Mouse (Mus musculus) liver, embryonic 15.5 days (tissue): ENCODE results near the gene Zfyve9. TPM values are rescaled to one million over a fixed set of nuclear protein-coding genes. Genes with fewer than 3 reads are reported as not detected.

ENCODE experiments used
- ATAC-seq: fragments of 200-750 bp; cut with Nextera tagmentation; 2 replicates; pipeline ENCODE4 v1.8.0; 2017; ENCODE audit warnings: moderate number of reproducible peaks, mild to moderate bottlenecking, moderate library complexity; ENCODE audit not compliant: insufficient read depth
- H3K27ac ChIP-seq: fragments of 300-500 bp; sonication (generic); replicated peaks from 2 replicates; pipeline ENCODE4 v1.5.1; 2015; ENCODE audit warnings: mild to moderate bottlenecking, inconsistent platforms
- H3K27me3 ChIP-seq: fragments of 300-500 bp; sonication (generic); 2 replicates; pipeline ENCODE4 v1.6.1; 2015; ENCODE audit warnings: mild to moderate bottlenecking, inconsistent platforms
- H3K36me3 ChIP-seq: fragments of 300-500 bp; sonication (generic); replicated peaks from 2 replicates; pipeline ENCODE4 v1.6.1; 2015; ENCODE audit warnings: moderate library complexity, mild to moderate bottlenecking, inconsistent platforms
- H3K4me1 ChIP-seq: fragments of 300-500 bp; sonication (generic); replicated peaks from 2 replicates; pipeline ENCODE4 v1.6.1; 2015; ENCODE audit warnings: inconsistent platforms
- H3K4me2 ChIP-seq: fragments of 300-500 bp; sonication (generic); 2 replicates; pipeline ENCODE4 v1.6.1; 2015; ENCODE audit warnings: moderate library complexity, mild to moderate bottlenecking, inconsistent platforms
- H3K4me3 ChIP-seq: fragments of 300-500 bp; sonication (generic); replicated peaks from 2 replicates; pipeline ENCODE4 v1.5.1; 2015; ENCODE audit warnings: mild to moderate bottlenecking, inconsistent platforms
- H3K9ac ChIP-seq: fragments of 300-500 bp; sonication (generic); 2 replicates; pipeline ENCODE4 v1.6.1; 2015; ENCODE audit warnings: moderate library complexity, mild to moderate bottlenecking, inconsistent platforms
- H3K9me3 ChIP-seq: fragments of 300-500 bp; sonication (generic); replicated peaks from 2 replicates; pipeline ENCODE4 v1.6.1; 2016; ENCODE audit warnings: inconsistent platforms
- WGBS: fragments of 180-500 bp; shearing (Covaris S2); methylation state at CpG from one replicate; pipeline ENCODE4 v1.1.7; 2015; ENCODE audit warnings: mixed read lengths; ENCODE audit not compliant: insufficient replicate concordance; 5-methylcytosine and 5-hydroxymethylcytosine counted together
- polyA plus RNA-seq: library from polyadenylated mRNA; unstranded; fragments of >200 nt; fragmentation: Nextera tagmentation; extraction: Ambion mirVana; gene quantifications from 2 replicates; pipeline ENCODE4 v1.2.1, GENCODE M21; 2015

Gene Zfyve9
- polyA plus RNA-seq, 1 experiment from 2014 or later = 0.45 TPM

DNA sequence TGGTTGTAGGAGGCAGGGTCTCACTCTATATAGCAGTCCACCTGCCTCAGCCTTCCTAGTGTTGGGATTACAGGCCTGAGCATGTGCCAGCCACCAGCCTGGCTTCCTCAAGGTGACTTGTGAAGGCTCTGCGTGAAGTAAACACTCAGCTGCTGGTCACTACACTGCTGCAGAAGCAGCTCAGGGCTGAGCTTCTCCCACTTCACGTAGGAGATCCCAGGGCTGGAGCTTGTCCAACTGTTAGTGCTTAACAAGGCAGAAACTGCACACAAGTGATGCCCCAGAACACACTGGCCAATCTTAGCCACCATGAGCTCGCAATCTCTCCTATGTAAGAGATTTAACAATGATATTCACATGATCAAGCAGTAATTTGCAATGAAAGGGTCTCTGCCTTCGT is 145.9 kb downstream of the Zfyve9 start:
- Histone ChIP-seq H3K27ac (no peak overlapping the region), H3K4me1 (peaks cover 18% of the 10 kb centered on the region), H3K9ac (no peak overlapping the region), H3K36me3 (peaks cover 39% of the 10 kb centered on the region), H3K27me3 (no peaks in the 10 kb centered on the region), H3K9me3 (no peaks in the 10 kb centered on the region), H3K4me3 (no peak overlapping the region), H3K4me2 (no peak overlapping the region)
- 75% methylated on average over 4 of the region's 4 CpGs for whole genome bisulfite sequencing
- no peak for ATAC-seq

DNA sequence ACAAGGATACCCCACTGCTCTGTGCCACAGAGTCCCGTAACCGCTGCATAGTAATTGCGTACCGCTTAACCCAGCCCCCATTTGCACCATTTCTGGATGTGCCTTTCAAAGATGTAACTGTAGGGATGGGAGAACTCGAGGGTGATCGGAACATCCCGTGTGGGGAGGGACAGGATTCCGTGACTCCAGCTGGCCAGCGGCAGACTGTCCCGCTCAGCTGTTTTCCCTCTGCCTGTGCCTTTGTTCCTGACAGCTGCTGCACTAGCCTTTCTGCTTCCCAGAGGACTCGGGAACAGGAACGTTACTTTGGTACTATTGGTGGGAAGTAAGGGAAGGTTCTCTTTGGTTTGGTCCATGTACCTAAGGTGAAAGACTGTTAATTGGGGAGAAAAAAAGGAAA is 146.9 kb downstream of the Zfyve9 start:
- Histone ChIP-seq H3K27ac (no peak overlapping the region), H3K9ac (no peak overlapping the region), H3K27me3 (no peaks in the 10 kb centered on the region), H3K4me2 (no peak overlapping the region), H3K4me3 (no peak overlapping the region), H3K4me1 (peaks cover 8% of the 10 kb centered on the region), H3K36me3 (peaks cover 48% of the 10 kb centered on the region), H3K9me3 (no peaks in the 10 kb centered on the region)
- WGBS = 80% methylated on average over 12 of the region's 12 CpGs
- no peak for ATAC-seq

DNA sequence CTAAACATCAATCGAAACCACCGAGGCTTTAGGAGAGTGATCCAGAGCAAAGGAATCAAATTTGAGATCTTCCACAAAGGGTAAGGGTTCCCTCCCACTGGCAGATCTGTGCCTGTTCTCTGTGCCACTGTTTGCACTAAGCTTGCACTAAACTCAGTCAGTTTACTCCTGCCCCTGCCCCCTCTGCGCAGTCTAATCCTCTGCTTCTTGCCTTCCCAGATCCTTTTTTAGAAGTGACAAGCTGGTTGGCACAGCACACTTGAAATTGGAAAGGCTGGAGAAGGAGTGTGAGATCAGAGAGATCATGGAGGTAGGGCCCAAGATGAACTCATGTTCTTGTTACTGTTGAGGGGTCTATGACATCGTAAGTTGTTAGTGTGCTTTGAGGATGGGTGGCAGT is 149.0 kb downstream of the Zfyve9 start:
- H3K4me3 ChIP-seq = no peak overlapping the region
- no peak overlapping the region for H3K9ac ChIP-seq
- H3K36me3 ChIP-seq = peaks cover 62% of the 10 kb centered on the region
- H3K27me3 ChIP-seq = no peaks in the 10 kb centered on the region
- no peaks in the 10 kb centered on the region for H3K4me1 ChIP-seq
- WGBS = 75% methylated on average over 4 of the region's 4 CpGs
- no peak overlapping the region for H3K27ac ChIP-seq
- ATAC-seq = no peak
- H3K9me3 ChIP-seq = no peaks in the 10 kb centered on the region
- H3K4me2 ChIP-seq = no peak overlapping the region

DNA sequence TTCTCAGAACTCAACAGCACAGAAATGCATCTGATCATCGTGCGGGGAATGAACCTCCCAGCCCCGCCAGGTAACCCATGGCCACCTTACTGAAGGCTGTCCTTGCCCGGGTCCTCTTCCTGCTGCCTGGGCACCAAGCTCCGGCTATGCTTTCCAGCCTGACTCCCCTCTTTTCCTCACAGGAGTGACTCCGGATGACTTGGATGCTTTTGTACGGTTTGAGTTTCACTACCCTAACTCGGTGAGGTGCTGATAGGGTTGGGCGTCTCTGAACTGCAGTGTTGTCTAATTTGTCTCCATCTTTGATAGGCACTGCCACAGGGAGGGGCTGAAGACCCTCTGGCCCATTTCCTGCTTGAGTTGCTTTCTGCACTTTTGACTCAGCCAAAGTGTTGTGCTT is 150.5 kb downstream of the Zfyve9 start:
- WGBS = 77% methylated on average over 9 of the region's 9 CpGs
- H3K4me3 ChIP-seq = no peak overlapping the region
- H3K27me3 ChIP-seq = no peaks in the 10 kb centered on the region
- H3K36me3 ChIP-seq = peaks cover 76% of the 10 kb centered on the region
- ATAC-seq = no peak
- H3K4me1 ChIP-seq = no peaks in the 10 kb centered on the region
- no peak overlapping the region for H3K4me2 ChIP-seq
- H3K9ac ChIP-seq = no peak overlapping the region
- H3K27ac ChIP-seq = no peak overlapping the region
- no peaks in the 10 kb centered on the region for H3K9me3 ChIP-seq

DNA sequence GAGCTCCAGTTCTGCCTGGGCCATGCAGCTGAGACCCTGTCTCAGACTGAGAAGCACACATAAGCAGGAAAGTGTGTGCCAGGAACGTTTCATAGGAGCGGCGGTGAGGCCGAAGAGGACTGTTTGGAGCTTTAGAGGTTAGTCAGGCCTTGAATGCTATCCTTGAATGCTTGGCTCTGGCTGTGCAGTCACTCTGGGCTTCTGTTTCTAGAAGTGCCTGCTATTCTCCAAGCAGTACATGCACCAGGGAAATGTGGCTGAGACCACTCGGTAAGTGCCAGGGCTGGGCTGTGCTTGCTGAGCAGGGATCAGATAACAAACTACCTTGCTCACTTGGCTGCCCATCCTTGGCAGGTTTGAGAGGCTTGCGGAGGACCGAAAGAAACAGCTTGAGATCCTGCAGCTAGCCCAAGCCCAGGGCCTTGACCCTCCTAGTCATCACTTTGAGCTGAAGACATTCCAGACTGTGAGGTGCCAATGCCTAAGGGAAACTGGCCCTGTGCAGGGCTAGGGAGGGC is 151.2 kb downstream of the Zfyve9 start:
- WGBS = 79% methylated on average over 7 of the region's 7 CpGs
- H3K27me3 ChIP-seq = no peaks in the 10 kb centered on the region
- no peaks in the 10 kb centered on the region for H3K4me1 ChIP-seq
- no peak overlapping the region for H3K4me3 ChIP-seq
- H3K36me3 ChIP-seq = peaks cover 79% of the 10 kb centered on the region
- H3K4me2 ChIP-seq = no peak overlapping the region
- H3K9ac ChIP-seq = no peak overlapping the region
- no peak for ATAC-seq
- H3K9me3 ChIP-seq = no peaks in the 10 kb centered on the region
- no peak overlapping the region for H3K27ac ChIP-seq

DNA sequence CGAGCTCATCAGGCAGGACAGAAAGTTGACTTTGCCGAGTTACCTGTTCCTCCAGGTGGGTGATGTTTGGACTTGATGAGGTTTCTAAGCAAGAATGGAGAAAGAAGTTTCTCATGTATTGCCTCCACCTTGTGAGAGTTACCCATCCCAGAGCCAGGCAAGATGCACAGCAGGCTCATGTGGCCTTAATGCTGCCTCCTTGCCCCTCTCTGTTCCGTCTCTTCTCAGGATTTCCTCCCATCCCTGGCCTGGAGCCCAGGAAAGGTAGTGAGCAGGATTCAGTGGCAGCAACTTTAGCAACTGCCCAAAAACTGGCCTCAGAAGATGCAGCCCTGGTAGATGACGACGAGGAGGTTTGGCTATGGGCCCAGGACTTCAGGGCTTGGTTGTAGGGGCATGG is 153.5 kb downstream of the Zfyve9 start:
- Histone ChIP-seq H3K4me1 (no peaks in the 10 kb centered on the region), H3K4me3 (no peak overlapping the region), H3K9me3 (no peaks in the 10 kb centered on the region), H3K36me3 (peaks cover 64% of the 10 kb centered on the region), H3K4me2 (no peak overlapping the region), H3K27me3 (no peaks in the 10 kb centered on the region), H3K27ac (no peak overlapping the region), H3K9ac (no peak overlapping the region)
- WGBS = 70% methylated on average over 5 of the region's 5 CpGs
- ATAC-seq = no peak

DNA sequence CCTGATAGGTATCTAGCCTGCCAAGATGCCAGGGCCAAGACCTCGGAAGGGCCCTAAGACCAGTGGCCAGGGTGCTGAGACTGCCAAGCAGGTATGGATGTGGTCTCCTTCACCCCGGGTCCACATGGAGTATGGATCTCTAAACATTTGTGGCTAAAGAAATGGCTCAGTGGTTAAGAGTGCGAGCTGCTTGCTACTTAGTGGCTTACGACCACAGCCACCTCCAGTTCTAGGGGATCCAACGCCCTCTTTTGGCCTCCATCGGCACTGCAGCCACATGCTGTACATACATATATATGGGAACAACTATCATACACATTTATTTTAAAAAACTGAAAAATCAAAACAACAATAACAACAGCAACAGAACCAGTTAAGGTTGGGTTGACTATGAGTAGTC is 159.1 kb downstream of the Zfyve9 start:
- ATAC-seq = no peak
- WGBS = 87% methylated on average over 6 of the region's 6 CpGs
- no peak overlapping the region for H3K4me2 ChIP-seq

DNA sequence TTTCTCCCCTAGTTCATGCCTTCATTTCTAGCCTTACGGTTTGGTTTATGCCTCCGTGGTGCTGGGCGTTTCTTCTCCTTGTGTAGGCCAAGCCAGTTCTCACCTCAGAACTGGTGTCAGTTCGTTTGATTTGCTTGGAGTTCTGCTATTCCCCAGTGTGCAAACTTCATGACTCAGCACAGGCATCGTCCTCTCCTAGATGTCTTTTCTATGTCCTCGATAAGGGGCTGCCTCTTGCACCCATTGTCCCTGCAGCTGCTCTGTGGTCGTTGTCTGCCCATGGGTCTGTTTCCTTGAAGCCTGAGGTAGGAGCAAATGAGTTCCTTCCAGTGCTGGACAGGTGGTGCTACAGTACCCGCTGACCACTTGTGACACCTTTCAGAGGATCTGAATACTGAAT is 160.1 kb downstream of the Zfyve9 start:
- peak overlapping the region; percentile 86 for H3K27ac ChIP-seq
- peak overlapping the region; percentile 87 for H3K4me3 ChIP-seq
- H3K36me3 ChIP-seq = peaks cover 19% of the 10 kb centered on the region
- no peaks in the 10 kb centered on the region for H3K9me3 ChIP-seq
- H3K4me2 ChIP-seq = peak overlapping the region; percentile 93
- peak overlapping the region; percentile 84 for H3K9ac ChIP-seq
- WGBS = 12% methylated on average over 8 of the region's 8 CpGs
- peaks cover 26% of the 10 kb centered on the region for H3K4me1 ChIP-seq
- no peaks in the 10 kb centered on the region for H3K27me3 ChIP-seq
- no peak for ATAC-seq

More for the DNA sequence above, 159.1 kb downstream of the Zfyve9 start:
- no peak overlapping the region for H3K9ac ChIP-seq
- no peaks in the 10 kb centered on the region for H3K27me3 ChIP-seq
- no peaks in the 10 kb centered on the region for H3K9me3 ChIP-seq
- no peak overlapping the region for H3K27ac ChIP-seq
- H3K4me1 ChIP-seq = peaks cover 26% of the 10 kb centered on the region
- peaks cover 18% of the 10 kb centered on the region for H3K36me3 ChIP-seq
- H3K4me3 ChIP-seq = no peak overlapping the region

DNA sequence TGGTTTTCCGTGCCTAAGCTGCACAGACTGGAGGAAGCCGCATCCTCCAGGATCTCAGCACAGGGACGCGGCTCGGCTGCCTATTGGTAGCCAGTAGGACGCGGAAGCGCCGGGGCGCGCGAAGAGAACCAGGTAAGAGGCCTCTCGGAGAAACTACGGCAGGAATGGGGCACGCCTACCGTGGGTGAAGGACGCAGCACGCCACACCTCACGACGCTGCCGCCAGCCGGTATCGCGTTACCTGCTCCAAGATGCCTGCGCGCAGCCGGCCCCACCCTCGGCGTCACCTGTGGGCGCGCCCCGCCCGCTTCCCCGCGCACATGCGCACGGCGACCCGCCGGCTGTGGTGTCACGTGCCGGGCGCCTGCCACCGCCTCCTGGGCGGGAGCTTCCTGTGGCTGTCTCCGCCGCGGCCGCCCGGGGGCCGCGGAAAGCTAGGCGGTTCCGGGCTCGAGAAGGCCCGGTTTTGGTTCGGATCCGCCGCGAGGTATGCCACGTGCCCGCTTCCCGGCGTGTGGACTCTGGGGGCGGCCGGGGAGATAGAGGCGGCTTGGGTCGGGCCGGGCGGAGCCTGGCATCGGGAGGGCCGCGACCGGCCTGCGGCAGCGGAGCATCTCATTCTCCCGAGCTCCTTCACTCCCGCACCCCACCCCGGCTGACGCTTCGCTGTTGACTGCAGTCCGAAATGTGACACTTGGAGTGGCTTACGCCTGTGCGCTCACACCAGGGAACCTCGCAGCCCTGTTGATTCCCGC is 160.8 kb downstream of the Zfyve9 start, which contains the start of gene Cc2d1b:
Cc2d1b (plus strand) TSS at position 354 of the 755 bp plus-strand sequence.
- peaks cover 26% of the 10 kb centered on the region for H3K4me1 ChIP-seq
- H3K9ac ChIP-seq = peak within 1 kb of the TSS; percentile 84
- peak; percentile 94 for ATAC-seq
- H3K36me3 ChIP-seq = peaks cover 19% of the 10 kb centered on the region
- under 1% methylated on average over 86 of the region's 86 CpGs for WGBS
- H3K9me3 ChIP-seq = no peaks in the 10 kb centered on the region
- no peaks in the 10 kb centered on the region for H3K27me3 ChIP-seq
- H3K4me2 ChIP-seq = peak within 1 kb of the TSS; percentile 93
- peak within 1 kb of the TSS; percentile 87 for H3K4me3 ChIP-seq
- peak within 1 kb of the TSS; percentile 86 for H3K27ac ChIP-seq

DNA sequence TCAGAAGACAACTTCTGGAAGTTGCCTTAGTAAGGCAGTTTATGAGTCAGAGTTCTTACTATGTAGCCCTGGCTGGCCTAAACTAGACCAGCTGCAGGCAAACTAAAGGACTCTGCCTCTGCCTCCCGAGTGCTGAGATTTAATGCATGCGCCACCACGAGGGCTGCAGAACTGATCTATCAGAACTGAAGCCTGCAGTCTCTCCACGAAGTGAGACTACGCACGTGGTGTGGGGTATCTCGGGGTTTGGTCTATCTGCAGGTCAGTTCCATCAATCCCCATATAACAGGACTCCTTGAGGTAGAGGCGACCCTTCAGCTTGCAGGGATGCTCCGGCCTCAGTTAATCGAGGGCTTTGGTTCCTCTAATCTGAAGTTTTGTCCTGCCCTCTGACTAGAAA is 161.4 kb downstream of the Zfyve9 start:
- Histone ChIP-seq H3K36me3 (peaks cover 24% of the 10 kb centered on the region), H3K27me3 (no peaks in the 10 kb centered on the region), H3K27ac (peak overlapping the region; percentile 86), H3K9me3 (no peaks in the 10 kb centered on the region), H3K4me1 (peaks cover 26% of the 10 kb centered on the region), H3K9ac (peak overlapping the region; percentile 61), H3K4me2 (peak overlapping the region; percentile 93), H3K4me3 (peak overlapping the region; percentile 87)
- peak; percentile 2; the same call in 1 of the 2 replicates for ATAC-seq
- 11% methylated on average over 10 of the region's 10 CpGs for WGBS

DNA sequence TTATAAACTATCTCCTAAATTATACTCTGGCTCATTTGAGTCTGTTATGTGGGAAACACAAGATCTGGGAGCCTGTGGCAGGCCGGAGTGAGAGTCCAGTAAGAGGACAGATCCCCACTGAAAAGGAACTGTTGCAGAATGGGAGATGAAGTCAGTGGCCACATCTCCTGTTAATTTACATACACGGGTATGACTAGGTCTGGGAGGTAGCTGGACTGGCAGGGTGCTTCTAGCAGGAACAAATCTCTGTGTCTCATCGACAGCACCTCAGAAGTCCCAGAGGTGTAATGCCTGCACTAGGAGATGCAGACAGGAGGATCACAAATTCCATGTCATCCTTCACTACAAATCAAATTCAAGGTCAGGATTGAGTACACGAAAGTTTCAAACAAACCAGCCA is 162.0 kb downstream of the Zfyve9 start:
- H3K4me2 ChIP-seq = peak overlapping the region; percentile 93; the same call in 1 of the 2 replicates
- H3K4me3 ChIP-seq = no peak overlapping the region
- H3K27me3 ChIP-seq = no peaks in the 10 kb centered on the region
- 60% methylated on average over 4 of the region's 4 CpGs for WGBS
- no peak overlapping the region for H3K27ac ChIP-seq
- ATAC-seq = no peak
- H3K4me1 ChIP-seq = peaks cover 26% of the 10 kb centered on the region
- no peak overlapping the region for H3K9ac ChIP-seq
- H3K36me3 ChIP-seq = peaks cover 30% of the 10 kb centered on the region
- H3K9me3 ChIP-seq = no peaks in the 10 kb centered on the region
